Mouse (Mus musculus): ENCODE measurements around the gene Hdac11. TPM values are rescaled to one million over a fixed set of nuclear protein-coding genes. Genes with fewer than 3 reads are reported as not detected.

Gene Hdac11
- polyA plus RNA-seq, 1 experiment from 2014 or later: 7.2 TPM

DNA sequence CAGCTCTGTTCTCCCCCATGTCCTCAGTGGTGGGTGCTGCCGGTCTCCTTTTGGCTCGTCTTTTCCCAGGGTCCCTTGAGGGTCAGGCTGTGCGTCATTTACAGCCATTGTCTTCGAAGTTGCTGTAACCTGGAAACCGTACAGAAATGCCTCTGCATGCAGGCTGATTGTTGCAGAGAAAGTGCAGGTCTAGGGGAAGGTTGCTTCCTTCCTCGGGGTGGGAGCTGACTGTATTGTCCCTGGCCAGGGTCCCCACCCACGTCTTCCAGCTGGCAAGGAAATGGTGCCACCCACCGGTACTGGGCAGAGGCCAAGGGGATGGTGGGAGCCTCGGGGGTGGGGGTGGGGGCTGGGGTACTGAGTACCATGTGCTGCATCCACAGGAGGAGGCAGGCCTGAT lies 62.0 kb downstream of the Hdac11 start:
- Histone ChIP-seq H3K27me3 (replicated peaks; ENCODE audit: control insufficient read depth, insufficient read depth, low read length) (peaks cover 7% of the 10 kb centered on the region), H3K36me3 (ENCODE audit: control insufficient read depth, insufficient read depth, low read length) (no peaks in the 10 kb centered on the region), H3K9me3 (ENCODE audit: control insufficient read depth, low read length) (no peaks in the 10 kb centered on the region), H3K9ac (ENCODE audit: low read depth, low read length) (no peak overlapping the region), H3K4me1 (replicated peaks; ENCODE audit: control insufficient read depth, insufficient read depth, low read length) (no peaks in the 10 kb centered on the region), H3K4me2 (no peak overlapping the region), H3K4me3 (ENCODE audit: low read depth, low read length) (no peak overlapping the region), H3K27ac (ENCODE audit: low read depth, low read length) (no peak overlapping the region)
- ATAC-seq (replicated peaks; ENCODE audit: low FRiP score) (no peak), DNase-seq (ENCODE audit: low spot score) (no peak)
- 61% methylated on average over 9 of the region's 9 CpGs for WGBS

- no peak overlapping the region for H3K27ac ChIP-seq (ENCODE audit: low read depth, low read length)
- H3K4me1 ChIP-seq (replicated peaks; ENCODE audit: control insufficient read depth, insufficient read depth, low read length): no peaks in the 10 kb centered on the region
- no peak for ATAC-seq (replicated peaks; ENCODE audit: low FRiP score)
- H3K9ac ChIP-seq (ENCODE audit: low read depth, low read length): no peak overlapping the region
- H3K27me3 ChIP-seq (replicated peaks; ENCODE audit: control insufficient read depth, insufficient read depth, low read length): peaks cover 3% of the 10 kb centered on the region; the same call in 1 of the 2 replicates
- H3K36me3 ChIP-seq (ENCODE audit: control insufficient read depth, insufficient read depth, low read length): no peaks in the 10 kb centered on the region
- no peak overlapping the region for H3K4me3 ChIP-seq (ENCODE audit: low read depth, low read length)
- DNase-seq (ENCODE audit: low spot score): no peak
- WGBS: 64% methylated on average over 3 of the region's 3 CpGs
- H3K9me3 ChIP-seq (ENCODE audit: control insufficient read depth, low read length): no peaks in the 10 kb centered on the region
- no peak overlapping the region for H3K4me2 ChIP-seq
Observed at GRCm38 (mm10) chr6:91218871-91219270, 62.4 kb downstream of the Hdac11 start.

DNA sequence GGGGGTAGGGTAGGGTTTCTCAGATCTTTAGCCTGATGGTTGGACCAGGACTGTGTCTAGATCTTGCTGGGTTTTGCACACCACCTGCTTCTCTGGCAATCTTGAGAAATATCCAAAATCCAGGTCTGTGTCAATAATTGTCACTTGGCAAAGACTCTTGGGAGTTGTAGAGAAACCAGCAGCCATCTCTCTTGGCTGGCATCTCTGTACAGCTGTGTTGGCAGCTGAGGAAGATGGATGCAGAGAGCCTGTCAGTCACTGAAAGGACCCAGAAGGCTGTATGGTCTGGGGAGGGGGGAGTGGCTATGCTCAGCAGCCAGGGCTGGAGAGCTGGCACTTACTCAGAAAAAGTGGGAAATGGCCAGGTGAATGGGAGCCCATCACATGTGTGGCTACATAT lies 63.6 kb downstream of the Hdac11 start:
- H3K27ac ChIP-seq (ENCODE audit: low read depth, low read length): no peak overlapping the region
- H3K27me3 ChIP-seq (replicated peaks; ENCODE audit: control insufficient read depth, insufficient read depth, low read length): 0 out of 2 replicates have a peak, but pooled peaks cover 3% of the 10 kb centered on the region
- ATAC-seq (replicated peaks; ENCODE audit: low FRiP score) (no peak), DNase-seq (ENCODE audit: low spot score) (no peak)
- no peaks in the 10 kb centered on the region for H3K4me1 ChIP-seq (replicated peaks; ENCODE audit: control insufficient read depth, insufficient read depth, low read length)
- H3K4me2 ChIP-seq: no peak overlapping the region
- no peak overlapping the region for H3K4me3 ChIP-seq (ENCODE audit: low read depth, low read length)
- no peak overlapping the region for H3K9ac ChIP-seq (ENCODE audit: low read depth, low read length)
- no peaks in the 10 kb centered on the region for H3K9me3 ChIP-seq (ENCODE audit: control insufficient read depth, low read length)
- H3K36me3 ChIP-seq (ENCODE audit: control insufficient read depth, insufficient read depth, low read length): no peaks in the 10 kb centered on the region

GRCm38 (mm10) chr6:91221094-91221493 lies 64.6 kb downstream of the Hdac11 start:
- whole genome bisulfite sequencing: 5% methylated on average over 3 of the region's 3 CpGs
- DNase-seq (ENCODE audit: low spot score): peak; percentile 64
- Histone ChIP-seq H3K36me3 (ENCODE audit: control insufficient read depth, insufficient read depth, low read length) (no peaks in the 10 kb centered on the region), H3K4me1 (replicated peaks; ENCODE audit: control insufficient read depth, insufficient read depth, low read length) (no peaks in the 10 kb centered on the region), H3K27me3 (replicated peaks; ENCODE audit: control insufficient read depth, insufficient read depth, low read length) (0 out of 2 replicates have a peak, but pooled peaks cover 5% of the 10 kb centered on the region), H3K4me2 (no peak overlapping the region), H3K9me3 (ENCODE audit: control insufficient read depth, low read length) (no peaks in the 10 kb centered on the region), H3K27ac (ENCODE audit: low read depth, low read length) (no peak overlapping the region), H3K4me3 (ENCODE audit: low read depth, low read length) (no peak overlapping the region), H3K9ac (ENCODE audit: low read depth, low read length) (no peak overlapping the region)
- ATAC-seq (replicated peaks; ENCODE audit: low FRiP score): no peak

- no peaks in the 10 kb centered on the region for H3K4me1 ChIP-seq (replicated peaks; ENCODE audit: control insufficient read depth, insufficient read depth, low read length)
- DNase-seq (ENCODE audit: low spot score) (no peak), ATAC-seq (replicated peaks; ENCODE audit: low FRiP score) (no peak)
- WGBS: 66% methylated on average over 10 of the region's 10 CpGs
- no peak overlapping the region for H3K4me3 ChIP-seq (ENCODE audit: low read depth, low read length)
- 0 out of 2 replicates have a peak, but pooled peaks cover 2% of the 10 kb centered on the region for H3K27me3 ChIP-seq (replicated peaks; ENCODE audit: control insufficient read depth, insufficient read depth, low read length)
- no peaks in the 10 kb centered on the region for H3K36me3 ChIP-seq (ENCODE audit: control insufficient read depth, insufficient read depth, low read length)
- no peak overlapping the region for H3K4me2 ChIP-seq
- no peaks in the 10 kb centered on the region for H3K9me3 ChIP-seq (ENCODE audit: control insufficient read depth, low read length)
- no peak overlapping the region for H3K9ac ChIP-seq (ENCODE audit: low read depth, low read length)
- H3K27ac ChIP-seq (ENCODE audit: low read depth, low read length): no peak overlapping the region
Observed at GRCm38 (mm10) chr6:91222694-91223346, 66.4 kb downstream of the Hdac11 start.

Other genes starting within 250 kb of the Hdac11 start
- 5.6 and 9.1 TPM in 2 replicates for gene Iqsec1, start 168.0 kb upstream of the Hdac11 start, polyA plus RNA-seq (2014; fragmentation: Nextera tagmentation; extraction: Ambion mirVana)
- gene Nup210, start 39.8 kb upstream of the Hdac11 start, polyA plus RNA-seq (2014; fragmentation: Nextera tagmentation; extraction: Ambion mirVana): 53.5 and 58.3 TPM in 2 replicates
- gene Fbln2, start 55.8 kb downstream of the Hdac11 start, polyA plus RNA-seq (2014; fragmentation: Nextera tagmentation; extraction: Ambion mirVana): 33.3 and 36.3 TPM in 2 replicates